In genomic region chr17:5440159-5440971, GRCm38 (mm10) we compare ENCODE assay signal across 8 mouse cellular contexts. TPM values are rescaled to one million over a fixed set of nuclear protein-coding genes. Genes with fewer than 3 reads are reported as not detected.
DNase-seq lines count a peak whose midpoint lies in the region; ATAC-seq lines count a peak whose summit lies in the region.

Tmem242 (minus strand) TSS chr17:5440259.

- DNase-seq in NIH3T3 (ENCODE audit: low read depth) = peak; percentile 96
- peak; percentile 93 to 96 for DNase-seq in cerebellum, postnatal 10 days
- peak; percentile 79 to 87 for DNase-seq in frontal cortex, postnatal 10 days (ENCODE audit: low spot score in 2 of 2)
- peak; percentile 94 to 96 for DNase-seq in layer of hippocampus, postnatal 14 days (ENCODE audit: low spot score in 2 of 2)
- DNase-seq in lung, postnatal 14 days = peak; percentile 95
- peak; percentile 95 for DNase-seq in retina, adult 2 months (ENCODE audit: low read depth, low spot score)
- peak; percentile 87 to 93 for DNase-seq in thymus, postnatal 36 days

- ATAC-seq in hindbrain, embryonic 12.5 days (ENCODE audit: low FRiP score) = peak; percentile 94

- H3K36me3 ChIP-seq in hindbrain, embryonic 12.5 days = no peaks in the 10 kb centered on the region

- H3K4me1 ChIP-seq in hindbrain, embryonic 12.5 days = peaks cover 13% of the 10 kb centered on the region

- H3K27me3 ChIP-seq in hindbrain, embryonic 12.5 days = no peaks in the 10 kb centered on the region

- H3K4me3 ChIP-seq in hindbrain, embryonic 12.5 days = peak within 1 kb of the TSS; percentile 59

- H3K27ac ChIP-seq in hindbrain, embryonic 12.5 days = peak within 1 kb of the TSS; percentile 62; the same call in 1 of the 2 replicates

- H3K4me2 ChIP-seq in hindbrain, embryonic 12.5 days (replicated peaks) = peak within 1 kb of the TSS; percentile 79

- H3K9me3 ChIP-seq in hindbrain, embryonic 12.5 days (replicated peaks) = no peaks in the 10 kb centered on the region

- peak within 1 kb of the TSS; percentile 70 for H3K9ac ChIP-seq in hindbrain, embryonic 12.5 days

- WGBS in hindbrain, embryonic 12.5 days = under 1% methylated on average over 27 of the region's 27 CpGs

RNA-seq across cellular contexts. Expression of gene Tmem242, which starts in this region (rescaled TPM):
- 114 and 115 TPM in 2 replicates for polyA plus RNA-seq in hindbrain, embryonic 12.5 days (2016; fragmentation: Nextera tagmentation; extraction: Ambion mirVana)
- total RNA-seq in layer of hippocampus, postnatal 14 days (2021) = 10 to 100 TPM; 83.6 to 89.6 TPM

Comparison
In these comparisons a context has a peak if more than half of its experiments do, and no peak if none do; other contexts are left out.
1. Peak in every context shown above with its lines: DNase-seq, ATAC-seq, H3K4me3 ChIP-seq and H3K27ac ChIP-seq.